Mouse (Mus musculus) kidney, adult 2 months (tissue): ENCODE results near the gene Park7.

Experiments
- CTCF ChIP-seq: fragments of 200-500 bp; conservative IDR thresholded peaks from 2 replicates; pipeline ENCODE4 v1.5.1; 2011; ENCODE audit warnings: low read depth, mild to moderate bottlenecking, control low read depth, low read length, moderate library complexity, mixed read lengths; ENCODE audit not compliant: insufficient read depth, insufficient read length
- POLR2A ChIP-seq: fragments of 200-500 bp; IDR thresholded peaks from one replicate; pipeline ENCODE4 v1.6.1; 2011; ENCODE audit warnings: low read depth, low read length, control low read depth

DNA sequence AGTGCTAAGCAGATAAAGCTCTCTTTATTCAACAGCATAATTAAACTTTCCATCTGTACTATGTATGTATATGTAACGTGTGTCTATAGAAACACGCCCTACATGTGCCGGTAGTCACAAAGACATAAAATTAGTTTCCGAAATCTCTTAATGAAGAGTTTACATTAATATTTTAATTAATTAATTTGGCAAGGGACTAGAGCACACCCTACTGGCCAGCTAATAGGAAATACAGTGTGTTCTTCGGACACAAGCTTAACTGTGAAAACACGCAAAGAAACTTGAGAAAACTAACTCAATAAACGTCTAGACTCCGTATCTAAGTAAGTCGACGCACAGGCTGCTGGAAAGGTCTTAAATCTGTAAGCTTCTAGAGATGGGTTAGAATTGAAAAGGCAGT lies 64.3 kb downstream of the Park7 start:
- no peak for TF ChIP-seq CTCF
- TF ChIP-seq POLR2A, result no peak
